Mouse (Mus musculus) cerebellum, postnatal 25 days (tissue): ENCODE measurements around the gene Tbc1d14.

Experiments
- DNase-seq, 2 experiments: peaks; one replicate each; pipeline ENCODE4 v3.0.0; 2021; ENCODE audit warnings: mixed read lengths in 2 of 2

Tbc1d14 gene

DNA sequence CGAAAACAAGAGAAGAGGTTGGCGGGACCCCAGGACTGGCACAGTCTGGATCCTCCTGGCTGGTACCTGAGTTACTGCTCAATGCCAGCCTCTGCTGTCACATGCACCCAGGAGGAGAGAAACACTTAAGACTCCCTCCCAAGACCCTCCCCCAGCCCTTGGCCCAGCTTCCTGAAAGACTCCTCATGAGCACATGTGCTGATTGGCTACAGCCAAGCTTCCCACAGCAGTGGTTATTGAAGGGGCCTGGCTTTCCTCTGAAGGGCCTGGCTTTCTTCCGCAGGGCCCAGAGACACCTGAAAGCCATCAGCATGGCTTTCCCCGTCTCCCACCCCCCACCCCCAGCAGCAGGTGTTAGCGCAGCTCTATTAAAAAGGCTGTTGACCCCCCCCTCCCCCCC, at the start of gene Tbc1d14:
Gene Tbc1d14 (minus strand): TSS at position 101 of the 400 bp plus-strand sequence.
- no peak for DNase-seq

DNA sequence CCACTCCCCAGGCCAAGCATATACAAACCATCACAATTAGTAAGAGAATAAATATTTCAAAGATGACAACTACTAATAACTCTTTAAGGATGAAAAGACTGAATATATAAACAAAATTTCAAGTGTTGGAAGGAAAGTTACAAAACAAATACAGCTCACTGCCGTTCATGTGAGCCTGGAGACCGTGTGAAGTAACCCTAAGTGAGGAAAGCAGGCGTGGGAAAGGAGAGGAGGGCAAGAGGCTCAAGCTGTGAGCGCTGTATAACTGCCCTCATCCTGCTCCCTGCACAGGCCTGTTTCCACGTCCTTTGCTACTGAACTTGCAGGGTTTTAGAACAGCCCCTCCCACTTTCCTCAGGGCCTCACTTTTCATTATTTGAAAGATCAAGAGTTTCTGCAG, 32.5 kb upstream of the Tbc1d14 start:
- no peak for DNase-seq

DNA sequence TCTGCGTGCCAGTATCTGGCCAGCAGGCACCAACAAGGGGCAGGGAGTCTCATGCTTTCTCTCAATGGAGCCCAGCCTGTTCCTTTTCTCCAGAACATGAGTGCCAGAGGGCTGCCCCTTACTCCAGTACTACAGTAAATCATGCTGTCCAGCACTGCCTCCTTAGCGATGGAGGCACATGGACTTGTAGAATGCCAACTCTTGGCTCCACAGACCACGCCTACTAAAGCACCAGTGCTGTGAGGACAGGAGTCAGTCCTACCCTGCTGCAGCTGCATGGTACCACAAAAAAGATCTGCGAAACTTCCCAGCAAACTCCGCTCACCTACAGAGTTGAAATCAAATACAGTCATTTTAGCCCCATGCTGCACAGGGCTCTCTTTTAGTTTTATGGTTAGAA, 30.6 kb upstream of the Tbc1d14 start:
- no peak for DNase-seq

DNA sequence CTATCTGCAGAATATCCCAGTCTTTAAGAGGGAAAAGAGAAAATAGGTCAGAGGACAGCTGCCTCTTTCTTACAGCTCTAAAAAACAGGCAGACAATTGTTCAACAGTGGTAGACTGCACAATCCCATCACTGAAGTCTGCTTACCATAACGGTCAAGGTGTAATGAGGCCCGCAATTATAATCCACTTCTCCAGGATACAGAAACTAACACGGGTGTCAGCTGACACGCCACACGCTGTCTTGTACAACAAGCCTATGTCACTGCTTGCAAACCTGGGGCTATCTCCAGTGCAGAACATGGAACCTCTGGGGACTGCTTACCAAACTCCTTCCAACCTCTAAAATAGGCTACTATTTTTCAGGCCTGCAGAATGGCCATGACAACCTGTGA, 28.0 kb upstream of the Tbc1d14 start:
- DNase-seq, result no peak

DNA sequence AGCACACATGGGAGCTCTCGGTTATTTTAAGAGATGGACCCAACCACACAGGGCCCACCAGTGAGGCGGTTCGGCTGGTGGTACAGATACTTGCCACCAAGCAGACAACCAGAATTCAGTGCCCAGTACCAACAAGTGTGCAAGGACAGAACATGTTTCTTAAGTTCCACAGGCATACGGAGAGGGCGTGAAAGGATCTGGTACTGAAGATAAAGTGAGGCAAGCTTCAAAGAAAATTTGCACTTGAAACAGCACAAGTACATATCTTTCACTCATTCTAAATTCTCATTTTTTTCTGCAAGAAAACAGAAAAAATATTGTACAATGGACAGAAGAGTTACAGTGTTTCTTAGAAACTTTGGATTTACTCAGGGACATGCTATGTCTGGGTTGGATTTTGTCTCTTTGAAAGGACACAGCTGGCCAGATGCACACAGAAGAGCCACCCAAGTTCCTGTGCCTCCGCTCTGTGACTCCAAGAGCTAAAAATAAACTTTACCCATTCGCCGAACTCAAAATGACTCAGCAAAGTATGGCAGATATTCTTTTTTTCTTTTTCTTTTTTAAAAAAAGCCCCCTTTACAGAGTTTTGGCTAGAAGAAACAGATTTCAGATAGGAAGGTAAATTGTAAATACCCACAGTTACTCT, 27.5 kb upstream of the Tbc1d14 start:
- no peak for DNase-seq

DNA sequence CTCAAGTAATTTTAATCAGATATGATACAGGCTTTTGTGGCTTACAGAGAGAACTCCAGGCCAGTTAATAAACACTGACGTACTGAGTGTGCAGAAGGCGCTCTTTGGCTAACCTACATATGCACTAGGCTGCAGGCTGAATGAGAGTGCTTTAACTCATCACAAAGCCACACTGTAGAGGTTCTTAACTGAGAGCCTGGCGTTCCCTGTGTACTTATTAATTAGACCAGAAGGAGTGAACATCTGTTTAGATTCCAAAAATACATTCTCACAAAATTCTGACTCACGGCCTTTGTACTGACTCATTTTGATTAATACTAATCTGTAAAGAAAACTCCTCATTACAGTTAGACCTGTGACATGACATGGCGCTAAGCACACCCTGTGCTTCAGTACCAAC, 25.8 kb upstream of the Tbc1d14 start:
- DNase-seq, result no peak

DNA sequence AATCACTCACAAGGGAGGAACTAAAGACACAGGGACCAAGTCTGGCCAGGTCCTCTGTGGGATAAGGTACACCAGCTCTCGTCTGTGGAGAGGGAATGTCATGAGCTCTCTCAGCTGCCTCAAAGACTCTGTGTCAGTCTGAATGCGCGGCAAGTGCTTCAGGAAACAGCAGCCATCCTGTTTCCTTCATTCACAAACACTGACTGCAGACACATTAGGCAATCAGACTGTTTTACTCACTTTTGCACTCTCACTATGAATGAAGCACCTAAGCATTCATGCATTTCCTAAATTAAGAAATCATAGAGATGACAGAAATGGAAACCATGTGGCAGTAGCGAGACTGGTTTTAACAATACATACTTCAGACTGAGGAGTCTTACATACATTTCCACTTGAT, 25.3 kb upstream of the Tbc1d14 start:
- no peak for DNase-seq

DNA sequence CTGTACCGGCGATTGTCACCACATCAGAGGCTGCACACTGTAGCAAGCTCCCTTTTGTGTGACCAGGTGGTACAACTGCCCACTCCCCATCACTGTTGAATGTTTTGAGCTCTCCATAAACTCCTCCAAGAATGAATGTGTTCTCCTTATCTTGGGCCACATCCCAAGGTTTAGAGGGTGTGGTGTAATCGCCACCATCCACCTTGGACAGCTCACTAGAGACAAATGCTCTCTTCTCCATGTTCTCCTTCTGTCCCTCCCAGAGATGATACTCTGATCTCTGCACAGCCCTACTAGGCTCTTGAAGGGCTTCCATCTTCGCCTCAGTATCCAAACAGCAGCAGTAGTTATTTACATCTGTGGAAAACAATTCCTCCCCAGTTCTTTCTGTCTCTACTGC, 21.0 kb upstream of the Tbc1d14 start:
- DNase-seq, result no peak

DNA sequence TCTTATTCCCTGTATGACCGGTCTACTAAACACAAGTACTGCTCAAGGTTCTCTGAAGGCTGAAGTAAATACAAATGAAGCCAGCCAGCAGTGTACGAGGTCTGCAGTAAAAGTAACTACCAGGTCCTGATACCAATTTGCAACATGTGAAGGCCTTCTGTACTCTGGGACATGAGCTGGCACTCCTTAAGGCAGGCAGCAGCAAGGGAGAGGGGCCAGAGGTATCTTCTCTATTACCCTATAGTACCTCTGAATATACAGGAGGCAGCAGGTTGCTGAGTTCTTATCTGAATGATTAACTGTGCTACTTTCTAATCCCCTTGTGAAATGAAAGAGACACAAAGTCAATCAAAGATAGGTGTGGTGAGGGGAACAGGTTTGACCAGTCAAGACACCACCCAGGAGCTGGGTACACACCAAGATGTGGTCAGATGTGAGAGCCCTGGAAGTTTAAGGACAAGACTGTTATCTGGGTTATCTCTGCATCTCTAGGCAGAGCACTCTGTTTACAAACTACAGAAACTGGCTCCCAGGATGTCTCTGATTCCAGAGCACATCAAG, 15.9 kb upstream of the Tbc1d14 start:
- DNase-seq, result no peak

DNA sequence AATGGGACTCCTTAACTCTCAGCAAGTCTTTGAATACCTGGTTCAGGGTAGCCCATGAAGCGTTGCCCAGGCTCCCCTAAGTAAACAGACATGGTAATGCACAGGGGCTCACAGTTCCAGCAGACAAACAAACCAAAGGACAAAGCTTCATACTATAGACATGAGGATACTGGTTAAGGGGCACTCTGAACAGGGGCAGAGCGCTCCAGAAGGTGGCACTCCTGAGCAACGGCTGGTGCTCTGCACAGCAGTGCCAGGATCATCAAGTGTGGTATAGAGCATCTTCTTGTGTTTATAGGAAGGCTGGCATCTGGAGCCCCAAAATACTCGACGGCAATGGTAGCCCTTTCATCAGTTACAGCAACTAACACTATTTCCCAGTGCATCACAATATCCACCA, 10.0 kb upstream of the Tbc1d14 start:
- peak; percentile 75 to 85 for DNase-seq

DNA sequence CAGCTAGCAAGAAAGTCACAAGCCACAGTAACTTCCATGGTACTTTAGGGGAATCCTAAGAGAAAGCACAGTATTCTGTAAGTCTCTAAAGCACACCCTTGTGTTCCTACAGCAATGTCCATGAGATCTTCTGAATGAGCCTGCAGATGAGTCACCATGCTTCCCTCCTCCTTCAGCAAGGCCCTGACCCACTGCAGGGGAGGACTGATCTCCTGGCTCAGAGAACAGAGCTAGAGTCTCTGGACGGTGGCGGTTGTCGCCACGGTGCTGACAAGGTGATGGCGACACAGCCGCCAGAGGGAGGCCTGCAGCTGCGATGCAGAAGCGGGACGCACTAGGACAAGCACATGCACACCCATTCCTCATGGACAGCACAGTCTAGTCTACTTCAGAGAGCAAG, 9.0 kb upstream of the Tbc1d14 start:
- no peak for DNase-seq

DNA sequence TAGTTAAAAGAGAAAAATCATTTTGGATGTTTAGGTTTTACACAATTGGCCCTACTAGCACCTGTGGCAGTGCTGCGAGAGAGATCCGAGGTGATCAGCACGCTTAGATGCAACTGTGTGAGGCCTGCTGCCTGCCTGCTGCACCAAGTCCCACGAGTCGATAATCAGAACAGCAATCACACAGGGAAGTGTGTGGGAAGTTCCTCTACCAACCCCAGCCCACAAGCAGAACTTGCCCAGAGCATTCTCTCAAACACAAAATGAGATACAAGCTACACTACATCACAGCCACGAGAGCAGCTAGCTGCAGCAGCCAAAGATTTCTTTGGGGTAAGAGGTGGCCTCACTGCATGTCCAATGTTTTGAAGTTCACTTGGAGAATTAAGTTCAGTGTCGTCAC, 8.4 kb upstream of the Tbc1d14 start:
- DNase-seq, result no peak

DNA sequence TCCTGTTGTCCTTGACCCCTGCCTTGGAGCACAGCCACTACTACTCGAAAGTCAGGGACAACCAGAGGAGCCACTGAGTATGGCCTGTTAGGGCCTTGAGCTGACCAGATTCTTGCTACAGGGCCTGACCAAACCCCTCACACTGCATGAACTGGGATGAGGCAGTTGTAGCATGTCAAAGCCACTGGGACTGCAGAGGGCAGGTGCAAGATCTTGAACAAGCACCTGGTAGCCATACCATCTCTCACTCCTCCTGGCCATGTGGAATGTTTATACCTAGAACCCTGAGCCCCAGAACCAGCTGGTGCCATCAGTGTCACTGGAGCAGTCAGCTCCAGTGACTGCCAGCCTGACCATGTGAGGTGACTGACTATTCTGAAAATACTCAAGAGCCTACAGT, 5.8 kb upstream of the Tbc1d14 start:
- DNase-seq, result no peak

DNA sequence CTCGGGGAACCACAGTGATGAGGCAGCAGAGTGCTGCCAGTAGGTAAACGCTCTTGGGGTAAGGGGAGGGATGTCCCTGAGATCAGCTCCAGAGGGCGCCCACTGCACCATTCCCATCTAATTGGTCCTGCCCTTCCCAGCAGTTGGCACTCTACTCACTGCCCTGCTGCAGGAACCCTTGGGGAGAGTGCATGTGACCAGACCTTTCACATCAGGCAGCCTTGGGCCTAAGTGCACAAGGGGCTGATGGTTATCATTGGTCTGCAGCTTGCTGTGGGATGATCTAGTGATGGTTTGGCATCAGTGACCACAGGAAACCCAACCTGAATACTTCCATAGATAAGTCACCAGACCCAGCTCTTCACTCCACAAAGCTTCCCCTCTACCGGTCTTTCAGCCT, 4.6 kb upstream of the Tbc1d14 start:
- peak; percentile 30 to 45 for DNase-seq

DNA sequence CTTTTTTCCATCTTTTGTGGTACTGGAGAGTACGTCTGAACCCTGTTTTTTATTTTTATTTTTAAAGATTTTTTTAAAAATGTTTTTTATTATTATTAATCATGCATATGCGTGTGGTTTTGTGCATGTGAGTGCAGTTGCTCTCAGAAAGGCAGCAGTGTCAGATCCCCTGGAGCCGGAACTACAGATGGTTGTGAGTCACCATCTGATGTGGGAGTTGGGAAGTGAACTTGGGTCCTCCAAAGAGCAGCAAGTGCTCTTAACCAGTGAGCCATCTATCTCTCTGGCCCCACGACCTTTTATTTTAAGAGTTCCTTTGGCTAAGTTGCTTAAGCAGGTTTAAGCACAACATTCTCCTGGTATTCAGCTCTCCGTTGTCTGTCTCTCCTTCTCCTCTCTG, 3.1 kb upstream of the Tbc1d14 start:
- no peak for DNase-seq

DNA sequence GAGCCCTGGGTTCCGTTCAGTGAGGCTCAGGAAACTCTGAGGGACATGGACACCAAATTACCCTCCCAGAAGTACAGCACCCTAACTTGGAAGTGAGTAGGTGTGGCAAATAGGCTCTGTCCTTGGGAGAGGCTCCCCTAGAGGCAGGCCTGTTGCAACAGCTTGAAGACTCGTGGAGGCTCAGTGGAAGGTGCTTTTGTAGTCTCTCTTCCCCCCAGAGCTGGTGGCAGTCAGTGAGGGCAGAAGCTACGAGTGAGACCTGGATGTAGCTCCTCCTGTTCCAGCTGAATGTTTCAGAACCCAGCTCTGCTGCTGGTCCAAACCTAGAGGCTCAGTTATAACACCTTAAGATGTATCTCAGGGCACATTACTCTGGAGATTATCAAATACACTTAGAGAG, 2.0 kb upstream of the Tbc1d14 start:
- DNase-seq, result no peak

DNA sequence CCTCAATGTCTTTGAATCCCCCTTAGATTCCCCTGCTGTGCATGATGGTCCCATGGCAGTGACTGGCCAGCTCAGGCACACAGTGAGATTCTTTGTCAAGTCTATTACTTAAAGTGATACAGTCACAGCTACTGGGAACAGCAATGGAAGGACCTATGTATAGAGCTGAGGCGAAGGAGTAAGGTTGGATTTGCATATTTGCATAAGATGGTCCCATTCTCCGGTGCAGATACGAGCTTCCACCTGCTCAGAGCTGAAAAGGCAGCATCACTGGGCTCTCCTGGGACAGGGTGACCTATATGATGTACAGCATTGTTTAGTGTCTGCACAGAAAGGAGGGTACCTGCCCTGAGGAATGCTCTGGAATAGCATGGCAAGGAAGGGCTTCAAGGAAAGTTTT, 1.3 kb upstream of the Tbc1d14 start:
- DNase-seq, result no peak

DNA sequence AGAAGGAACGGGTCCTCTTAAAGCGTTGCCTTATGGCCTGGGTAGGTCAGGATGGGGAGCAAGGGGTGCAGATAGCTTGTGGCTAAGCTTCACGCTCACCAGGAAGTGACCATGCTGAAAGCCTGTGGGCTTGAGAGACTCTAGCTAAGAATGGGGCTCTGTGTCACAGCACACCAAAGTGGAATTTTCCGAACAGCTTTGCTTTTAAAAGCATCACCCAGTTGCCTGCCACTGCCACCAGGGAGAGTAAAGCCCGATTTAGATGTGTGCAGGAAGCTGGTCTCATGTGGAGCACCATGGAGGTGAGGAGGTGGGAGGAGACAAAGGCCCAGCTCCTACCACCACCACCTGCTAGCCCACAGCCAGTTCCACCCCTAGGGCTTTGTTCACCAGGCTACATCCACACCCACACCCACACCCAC, 2.6 kb downstream of the Tbc1d14 start:
- no peak for DNase-seq

DNA sequence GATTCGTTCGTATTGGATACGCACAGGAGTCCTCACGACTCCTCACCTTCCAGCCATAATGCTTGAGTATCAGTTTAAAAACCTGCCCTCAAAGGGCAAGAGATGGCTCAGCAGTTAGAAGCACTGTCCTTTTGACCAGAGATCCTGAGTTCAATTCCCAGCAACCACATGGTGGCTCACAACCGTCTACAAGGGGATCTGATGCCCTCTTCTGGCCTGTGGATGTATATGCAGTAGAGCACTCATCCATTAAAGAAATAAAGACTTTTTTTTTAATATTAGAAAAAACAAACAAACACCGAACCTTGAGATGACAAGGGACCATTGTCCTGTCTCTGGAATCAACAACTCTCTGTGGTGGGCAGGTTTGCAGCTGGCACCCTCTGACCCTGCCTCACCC, 8.8 kb downstream of the Tbc1d14 start:
- DNase-seq, result no peak

DNA sequence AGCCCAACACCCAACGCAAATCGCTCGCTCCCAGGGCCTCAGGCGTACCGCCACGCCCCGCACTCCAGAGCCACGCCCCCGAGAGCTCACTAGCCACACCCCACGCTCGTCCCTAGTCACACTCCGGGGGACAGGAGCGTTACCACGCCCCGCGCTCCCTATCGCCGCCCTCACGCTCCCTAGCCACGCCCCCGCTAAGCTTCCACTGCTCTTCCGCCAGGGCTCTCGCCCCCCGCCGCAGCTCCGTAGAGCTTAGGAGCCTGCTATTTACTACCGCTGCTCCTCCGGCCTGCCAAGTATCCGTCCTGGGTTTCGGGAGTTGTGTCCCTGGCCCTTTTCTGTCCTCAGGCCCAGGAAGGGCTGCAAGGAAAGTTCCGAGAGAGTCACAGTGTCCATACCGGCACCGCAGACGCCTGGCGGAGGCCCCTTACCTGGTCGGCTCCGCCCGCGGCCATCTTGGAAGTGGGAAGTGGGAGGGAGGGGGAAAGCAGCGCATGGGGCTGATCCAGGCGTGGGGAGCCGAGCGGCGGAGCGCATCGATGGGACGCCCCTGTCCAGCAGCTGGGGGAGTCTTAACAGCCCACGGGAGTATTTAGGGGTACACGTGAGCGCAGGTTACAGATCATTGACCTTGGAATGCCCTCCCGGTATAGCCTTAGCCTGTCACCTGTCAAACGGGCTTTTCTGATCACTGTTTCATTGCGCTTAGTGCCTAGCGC, 11.0 kb downstream of the Tbc1d14 start:
- peak; percentile 97 to 99 for DNase-seq

DNA sequence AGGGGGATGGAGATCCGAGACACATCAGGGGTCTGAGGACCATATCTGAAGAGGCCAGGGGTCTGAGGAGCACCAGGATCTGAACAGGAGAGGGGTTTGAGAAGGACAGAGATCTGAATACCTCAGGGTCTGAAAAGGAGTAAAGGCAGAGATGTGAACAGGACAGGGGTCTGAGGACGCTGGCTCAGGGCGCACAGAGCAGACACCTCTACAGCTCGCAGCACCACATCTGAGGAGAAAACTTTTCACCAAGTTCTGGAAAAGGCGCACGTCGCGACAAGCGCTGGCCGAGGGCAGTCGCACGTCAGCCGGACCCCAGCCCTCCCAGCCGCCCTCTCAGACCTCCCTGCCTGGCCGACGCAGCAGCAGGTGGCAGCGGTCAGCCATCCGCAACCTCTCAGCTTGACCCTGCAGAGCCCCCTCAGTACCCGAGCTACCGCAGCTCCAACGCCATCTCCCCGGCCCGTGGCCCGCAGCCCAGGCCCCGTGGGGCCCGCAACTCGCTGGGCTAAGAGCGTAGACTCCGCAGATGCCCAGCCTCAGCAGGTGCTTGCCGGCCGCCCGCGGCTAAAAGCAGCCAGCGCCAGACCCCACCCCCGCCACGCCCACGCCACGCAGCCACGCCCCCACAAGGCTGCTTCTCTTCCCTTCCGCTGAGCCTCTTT, 11.7 kb downstream of the Tbc1d14 start:
- no peak for DNase-seq

DNA sequence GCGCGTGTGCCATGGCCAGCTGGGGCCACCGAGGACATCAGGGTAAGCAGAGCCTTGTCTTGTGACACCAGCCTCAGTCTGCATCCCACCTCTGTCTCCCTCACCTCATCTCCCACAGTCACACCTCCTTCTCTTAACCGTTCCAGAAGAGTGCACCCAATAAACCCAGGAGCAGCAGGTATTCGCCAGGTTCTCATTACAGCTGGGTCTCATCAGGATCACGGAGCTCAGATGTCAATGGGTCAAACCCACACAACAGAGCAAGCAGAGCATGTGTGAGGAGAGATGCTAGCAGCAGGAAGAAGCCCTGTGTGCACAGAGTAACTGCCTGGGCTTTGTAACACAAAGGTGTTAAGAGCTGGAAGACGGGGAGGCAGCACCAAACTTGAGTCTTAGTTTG, 13.1 kb downstream of the Tbc1d14 start:
- no peak for DNase-seq

DNA sequence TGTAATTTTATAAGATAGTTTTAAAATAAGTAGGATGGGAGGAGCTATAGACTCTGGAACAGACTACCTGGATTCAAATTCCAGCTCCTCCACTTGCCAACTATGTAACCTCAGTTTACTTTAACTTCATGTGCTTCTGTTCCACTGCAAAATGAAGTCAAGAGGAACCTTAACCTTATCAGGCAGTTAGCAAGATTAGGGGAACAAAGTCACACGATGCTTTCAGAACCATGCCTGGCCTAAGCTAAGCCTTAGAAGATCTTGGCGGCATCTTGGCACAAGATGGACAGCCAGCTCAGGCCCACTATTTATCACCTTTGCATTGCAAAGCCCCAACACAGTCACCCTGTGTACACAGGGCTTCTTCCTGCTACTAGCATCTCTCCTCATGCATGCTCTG, 14.1 kb downstream of the Tbc1d14 start:
- DNase-seq, result no peak

DNA sequence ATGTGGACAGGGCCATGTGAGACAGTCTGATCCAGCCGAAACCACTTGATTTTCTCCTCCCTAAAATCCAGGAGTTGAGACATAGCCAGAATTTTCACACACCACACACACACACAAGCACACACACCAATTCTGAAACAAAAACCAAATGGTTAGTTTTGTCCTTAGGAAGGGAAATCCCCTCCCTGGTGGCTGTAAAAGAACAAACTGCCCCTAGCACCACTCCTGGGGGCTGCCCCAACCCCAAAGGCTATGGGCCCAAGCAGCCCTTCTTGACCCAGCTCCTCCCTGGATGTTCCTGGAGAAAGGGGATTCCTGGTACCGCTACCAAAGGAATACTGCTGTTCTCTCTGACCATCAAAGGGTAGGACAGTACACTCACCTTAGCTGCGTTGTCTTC, 16.6 kb downstream of the Tbc1d14 start:
- DNase-seq, result no peak
